Mouse (Mus musculus) limb, embryonic 10.5 days (tissue): ENCODE results near the gene Chit1. TPM values are rescaled to one million over a fixed set of nuclear protein-coding genes. Genes with fewer than 3 reads are reported as not detected.

Experiments
- DNase-seq: peaks from one replicate; pipeline ENCODE4 v3.0.0-alpha.2; 2017; ENCODE audit warnings: low spot score
- H3K27ac ChIP-seq: fragments of 300-500 bp; sonication (generic); 2 replicates; pipeline ENCODE4 v1.5.1; 2016; ENCODE audit warnings: mild to moderate bottlenecking
- H3K27me3 ChIP-seq: fragments of 300-500 bp; sonication (generic); 2 replicates; pipeline ENCODE4 v1.6.1; 2016; ENCODE audit warnings: low read depth, mild to moderate bottlenecking; ENCODE audit not compliant: poor library complexity, severe bottlenecking
- H3K36me3 ChIP-seq: fragments of 300-500 bp; sonication (generic); 2 replicates; pipeline ENCODE4 v1.6.1; 2016; ENCODE audit warnings: mild to moderate bottlenecking, moderate library complexity
- H3K4me1 ChIP-seq: fragments of 300-500 bp; sonication (generic); 2 replicates; pipeline ENCODE4 v1.6.1; 2016
- H3K4me3 ChIP-seq: fragments of 300-500 bp; sonication (generic); 2 replicates; pipeline ENCODE4 v1.5.1; 2016; ENCODE audit warnings: mild to moderate bottlenecking, moderate library complexity
- H3K9me3 ChIP-seq: fragments of 300-500 bp; sonication (generic); replicated peaks from 2 replicates; pipeline ENCODE4 v1.6.1; 2016; ENCODE audit warnings: mild to moderate bottlenecking
- whole genome bisulfite sequencing: fragments of 180-500 bp; shearing (Covaris S2); methylation state at CpG from one replicate; pipeline ENCODE4 v1.1.7; 2016; 5-methylcytosine and 5-hydroxymethylcytosine counted together
- polyA plus RNA-seq: library from polyadenylated mRNA; unstranded; fragments of >200 nt; fragmentation: Nextera tagmentation; extraction: Ambion mirVana; gene quantifications from 2 replicates; pipeline ENCODE4 v1.2.1, GENCODE M21; 2016

Chit1 gene
- polyA plus RNA-seq, 1 experiment from 2014 or later, result not detected

GRCm38 (mm10) chr1:134097080-134097855 lies 13.8 kb upstream of the Chit1 start:
- Histone ChIP-seq H3K4me1 (peaks cover 39% of the 10 kb centered on the region), H3K4me3 (no peak overlapping the region), H3K27ac (no peak overlapping the region), H3K9me3 (no peaks in the 10 kb centered on the region), H3K27me3 (peaks cover 20% of the 10 kb centered on the region; the same call in 1 of the 2 replicates), H3K36me3 (no peaks in the 10 kb centered on the region)
- no peak for DNase-seq
- WGBS, result 94% methylated on average over 7 of the region's 7 CpGs

GRCm38 (mm10) chr1:134097956-134098725 lies 12.9 kb upstream of the Chit1 start:
- Histone ChIP-seq H3K27me3 (peaks cover 20% of the 10 kb centered on the region; the same call in 1 of the 2 replicates), H3K4me3 (peak overlapping the region; percentile 57), H3K4me1 (peaks cover 31% of the 10 kb centered on the region), H3K36me3 (no peaks in the 10 kb centered on the region), H3K9me3 (no peaks in the 10 kb centered on the region), H3K27ac (peak overlapping the region; percentile 84)
- WGBS, result 64% methylated on average over 13 of the region's 13 CpGs
- no peak for DNase-seq

- 8% methylated on average over 17 of the region's 17 CpGs for WGBS
- Histone ChIP-seq H3K36me3 (no peaks in the 10 kb centered on the region), H3K27ac (peak overlapping the region; percentile 84), H3K4me3 (peak overlapping the region; percentile 57), H3K9me3 (no peaks in the 10 kb centered on the region), H3K4me1 (peaks cover 23% of the 10 kb centered on the region), H3K27me3 (peaks cover 19% of the 10 kb centered on the region; the same call in 1 of the 2 replicates)
- DNase-seq, result peak; percentile 67
Measured at GRCm38 (mm10) chr1:134098726-134099515, 12.1 kb upstream of the Chit1 start.

GRCm38 (mm10) chr1:134099516-134100235 lies 11.4 kb upstream of the Chit1 start:
- DNase-seq, result no peak
- Histone ChIP-seq H3K4me1 (peaks cover 20% of the 10 kb centered on the region), H3K4me3 (peak overlapping the region; percentile 57), H3K9me3 (no peaks in the 10 kb centered on the region), H3K27me3 (peaks cover 13% of the 10 kb centered on the region; the same call in 1 of the 2 replicates), H3K36me3 (no peaks in the 10 kb centered on the region), H3K27ac (peak overlapping the region; percentile 84)
- WGBS, result 33% methylated on average over 12 of the region's 12 CpGs

GRCm38 (mm10) chr1:134100401-134100800 lies 10.6 kb upstream of the Chit1 start:
- Histone ChIP-seq H3K27ac (no peak overlapping the region), H3K36me3 (no peaks in the 10 kb centered on the region), H3K4me1 (peaks cover 20% of the 10 kb centered on the region), H3K27me3 (peaks cover 12% of the 10 kb centered on the region), H3K9me3 (no peaks in the 10 kb centered on the region), H3K4me3 (no peak overlapping the region)
- no peak for DNase-seq
- 81% methylated on average over 5 of the region's 5 CpGs for WGBS

GRCm38 (mm10) chr1:134100928-134101327 lies 10.1 kb upstream of the Chit1 start:
- WGBS, result 78% methylated on average over 4 of the region's 4 CpGs
- Histone ChIP-seq H3K36me3 (no peaks in the 10 kb centered on the region), H3K27me3 (peaks cover 9% of the 10 kb centered on the region), H3K9me3 (no peaks in the 10 kb centered on the region), H3K4me3 (no peak overlapping the region), H3K27ac (no peak overlapping the region), H3K4me1 (peaks cover 20% of the 10 kb centered on the region)
- no peak for DNase-seq

- Histone ChIP-seq H3K36me3 (no peaks in the 10 kb centered on the region), H3K27ac (no peak overlapping the region), H3K9me3 (no peaks in the 10 kb centered on the region), H3K4me3 (no peak overlapping the region), H3K4me1 (peaks cover 20% of the 10 kb centered on the region), H3K27me3 (peaks cover 8% of the 10 kb centered on the region)
- no peak for DNase-seq
- 64% methylated on average over 3 of the region's 3 CpGs for WGBS
Measured at GRCm38 (mm10) chr1:134101593-134101992, 9.4 kb upstream of the Chit1 start.

GRCm38 (mm10) chr1:134103861-134104260 lies 7.2 kb upstream of the Chit1 start:
- H3K27me3 ChIP-seq, result peaks cover 12% of the 10 kb centered on the region
- H3K36me3 ChIP-seq, result no peaks in the 10 kb centered on the region
- no peaks in the 10 kb centered on the region for H3K9me3 ChIP-seq
- no peak for DNase-seq
- H3K27ac ChIP-seq, result 0 out of 2 replicates have a peak overlapping the region, but pooled peaks have one; percentile 20
- 81% methylated on average over 5 of the region's 5 CpGs for WGBS
- no peak overlapping the region for H3K4me3 ChIP-seq
- peaks cover 10% of the 10 kb centered on the region for H3K4me1 ChIP-seq

GRCm38 (mm10) chr1:134105043-134105763 lies 5.8 kb upstream of the Chit1 start:
- 81% methylated on average over 11 of the region's 11 CpGs for WGBS
- DNase-seq, result no peak
- Histone ChIP-seq H3K27me3 (peaks cover 12% of the 10 kb centered on the region), H3K9me3 (no peaks in the 10 kb centered on the region), H3K36me3 (no peaks in the 10 kb centered on the region), H3K4me1 (no peaks in the 10 kb centered on the region), H3K4me3 (no peak overlapping the region), H3K27ac (no peak overlapping the region)

GRCm38 (mm10) chr1:134105764-134106430 lies 5.1 kb upstream of the Chit1 start:
- Histone ChIP-seq H3K36me3 (no peaks in the 10 kb centered on the region), H3K9me3 (no peaks in the 10 kb centered on the region), H3K27me3 (peaks cover 12% of the 10 kb centered on the region), H3K4me3 (no peak overlapping the region), H3K27ac (no peak overlapping the region), H3K4me1 (no peaks in the 10 kb centered on the region)
- WGBS, result 54% methylated on average over 3 of the region's 3 CpGs
- DNase-seq, result no peak

- H3K4me1 ChIP-seq, result no peaks in the 10 kb centered on the region
- H3K36me3 ChIP-seq, result no peaks in the 10 kb centered on the region
- peaks cover 12% of the 10 kb centered on the region for H3K27me3 ChIP-seq
- 5% methylated on average over 5 of the region's 5 CpGs for WGBS
- DNase-seq, result peak; percentile 61
- no peak overlapping the region for H3K27ac ChIP-seq
- H3K9me3 ChIP-seq, result no peaks in the 10 kb centered on the region
- H3K4me3 ChIP-seq, result no peak overlapping the region
Measured at GRCm38 (mm10) chr1:134106719-134107118, 4.3 kb upstream of the Chit1 start.
